Mouse (Mus musculus) neural tube, embryonic 11.5 days (tissue): ENCODE results near the gene Disp1. TPM values are rescaled to one million over a fixed set of nuclear protein-coding genes. Genes with fewer than 3 reads are reported as not detected.

ENCODE experiments used
- ATAC-seq: fragments of 200-750 bp; cut with Nextera tagmentation; 2 replicates; pipeline ENCODE4 v1.8.0; 2017; ENCODE audit warnings: moderate number of reproducible peaks, mild to moderate bottlenecking, moderate TSS enrichment, moderate library complexity; ENCODE audit not compliant: insufficient read depth, low FRiP score, low TSS enrichment
- DNase-seq: peaks from one replicate; pipeline ENCODE4 v3.0.0-alpha.2; 2015; ENCODE audit warnings: low spot score
- H3K27ac ChIP-seq: fragments of 300-500 bp; sonication (generic); 2 replicates; pipeline ENCODE4 v1.5.1; 2014; ENCODE audit warnings: low read depth, mild to moderate bottlenecking, low read length
- H3K27me3 ChIP-seq: fragments of 300-500 bp; sonication (generic); 2 replicates; pipeline ENCODE4 v1.6.1; 2014; ENCODE audit warnings: mild to moderate bottlenecking, low read length, mixed read lengths; ENCODE audit not compliant: control insufficient read depth, insufficient read depth
- H3K36me3 ChIP-seq: fragments of 300-500 bp; sonication (generic); 2 replicates; pipeline ENCODE4 v1.6.1; 2014; ENCODE audit warnings: mild to moderate bottlenecking, low read length, moderate library complexity, mixed read lengths; ENCODE audit not compliant: control insufficient read depth, insufficient read depth
- H3K4me1 ChIP-seq: fragments of 300-500 bp; sonication (generic); 2 replicates; pipeline ENCODE4 v1.6.1; 2014; ENCODE audit warnings: low read length, mixed read lengths; ENCODE audit not compliant: control insufficient read depth, insufficient read depth
- H3K4me2 ChIP-seq: fragments of 300-500 bp; sonication (generic); 2 replicates; pipeline ENCODE4 v1.6.1; 2014; ENCODE audit warnings: low read depth, mild to moderate bottlenecking, moderate library complexity
- H3K4me3 ChIP-seq: fragments of 300-500 bp; sonication (generic); 2 replicates; pipeline ENCODE4 v1.5.1; 2014; ENCODE audit warnings: low read depth, low read length
- H3K9ac ChIP-seq: fragments of 300-500 bp; sonication (generic); 2 replicates; pipeline ENCODE4 v1.6.1; 2014; ENCODE audit warnings: mild to moderate bottlenecking, low read length
- H3K9me3 ChIP-seq: fragments of 300-500 bp; sonication (generic); 2 replicates; pipeline ENCODE4 v1.6.1; 2016; ENCODE audit warnings: low read length; ENCODE audit not compliant: control insufficient read depth
- WGBS: fragments of 180-500 bp; shearing (Covaris S2); extraction: QIAGEN DNeasy Blood & Tissue Kit; methylation state at CpG from one replicate; pipeline ENCODE4 v1.1.7; 2014; 5-methylcytosine and 5-hydroxymethylcytosine counted together
- polyA plus RNA-seq: library from polyadenylated mRNA; unstranded; fragments of >200 nt; fragmentation: Nextera tagmentation; extraction: Ambion mirVana; gene quantifications from 2 replicates; pipeline ENCODE4 v1.2.1, GENCODE M21; 2014

Disp1 gene
- polyA plus RNA-seq = 11.7 and 12.6 TPM in 2 replicates

- peak within 1 kb of the TSS; percentile 83 for H3K4me2 ChIP-seq
- 4% methylated on average over 56 of the region's 56 CpGs for WGBS
- peak within 1 kb of the TSS; percentile 96 for H3K9ac ChIP-seq
- H3K4me1 ChIP-seq = peaks cover 7% of the 10 kb centered on the region; the same call in 1 of the 2 replicates
- peak within 1 kb of the TSS; percentile 64; the same call in 1 of the 2 replicates for H3K27ac ChIP-seq
- ATAC-seq = peak; percentile 97
- H3K36me3 ChIP-seq = no peaks in the 10 kb centered on the region
- peak within 1 kb of the TSS; percentile 83 for H3K4me3 ChIP-seq
- peak; percentile 87 for DNase-seq
- H3K9me3 ChIP-seq = no peaks in the 10 kb centered on the region
- no peaks in the 10 kb centered on the region for H3K27me3 ChIP-seq
Measured at GRCm38 (mm10) chr1:183220796-183221718, at the start of gene Disp1. Disp1 (minus strand) TSS chr1:183221522.

GRCm38 (mm10) chr1:183267666-183268065 lies 46.3 kb upstream of the Disp1 start:
- no peaks in the 10 kb centered on the region for H3K36me3 ChIP-seq
- H3K4me3 ChIP-seq = no peak overlapping the region
- DNase-seq = no peak
- H3K9ac ChIP-seq = no peak overlapping the region
- no peak overlapping the region for H3K4me2 ChIP-seq
- no peak for ATAC-seq
- no peak overlapping the region for H3K27ac ChIP-seq
- 75% methylated on average over 6 of the region's 6 CpGs for WGBS
- H3K9me3 ChIP-seq = no peaks in the 10 kb centered on the region
- H3K27me3 ChIP-seq = no peaks in the 10 kb centered on the region
- no peaks in the 10 kb centered on the region for H3K4me1 ChIP-seq

- H3K27ac ChIP-seq = no peak overlapping the region
- no peak for DNase-seq
- 75% methylated on average over 14 of the region's 14 CpGs for WGBS
- H3K36me3 ChIP-seq = no peaks in the 10 kb centered on the region
- H3K4me3 ChIP-seq = no peak overlapping the region
- no peaks in the 10 kb centered on the region for H3K9me3 ChIP-seq
- H3K4me1 ChIP-seq = no peaks in the 10 kb centered on the region
- H3K4me2 ChIP-seq = no peak overlapping the region
- H3K9ac ChIP-seq = no peak overlapping the region
- ATAC-seq = no peak
- no peaks in the 10 kb centered on the region for H3K27me3 ChIP-seq
Measured at GRCm38 (mm10) chr1:183265921-183266467, 44.7 kb upstream of the Disp1 start.

GRCm38 (mm10) chr1:183264145-183265008 lies 43.1 kb upstream of the Disp1 start:
- Histone ChIP-seq H3K9me3 (no peaks in the 10 kb centered on the region), H3K4me2 (no peak overlapping the region), H3K4me1 (no peaks in the 10 kb centered on the region), H3K9ac (no peak overlapping the region), H3K4me3 (no peak overlapping the region), H3K27ac (no peak overlapping the region), H3K27me3 (no peaks in the 10 kb centered on the region), H3K36me3 (no peaks in the 10 kb centered on the region)
- WGBS = 81% methylated on average over 13 of the region's 13 CpGs
- no peak for DNase-seq
- no peak for ATAC-seq

- Histone ChIP-seq H3K9me3 (no peaks in the 10 kb centered on the region), H3K4me3 (no peak overlapping the region), H3K4me2 (no peak overlapping the region), H3K36me3 (no peaks in the 10 kb centered on the region), H3K27ac (no peak overlapping the region), H3K9ac (no peak overlapping the region), H3K27me3 (no peaks in the 10 kb centered on the region), H3K4me1 (no peaks in the 10 kb centered on the region)
- 51% methylated on average over 10 of the region's 10 CpGs for WGBS
- DNase-seq (peak; percentile 28), ATAC-seq (no peak)
Measured at GRCm38 (mm10) chr1:183252574-183252973, 31.3 kb upstream of the Disp1 start.

- H3K9ac ChIP-seq = no peak overlapping the region
- no peak overlapping the region for H3K4me2 ChIP-seq
- H3K9me3 ChIP-seq = no peaks in the 10 kb centered on the region
- DNase-seq (no peak), ATAC-seq (no peak)
- H3K27me3 ChIP-seq = no peaks in the 10 kb centered on the region
- H3K36me3 ChIP-seq = no peaks in the 10 kb centered on the region
- WGBS = 73% methylated on average over 2 of the region's 2 CpGs
- no peak overlapping the region for H3K27ac ChIP-seq
- no peak overlapping the region for H3K4me3 ChIP-seq
- no peaks in the 10 kb centered on the region for H3K4me1 ChIP-seq
Measured at GRCm38 (mm10) chr1:183251818-183252217, 30.5 kb upstream of the Disp1 start.

- Histone ChIP-seq H3K27ac (no peak overlapping the region), H3K9ac (no peak overlapping the region), H3K4me3 (no peak overlapping the region), H3K27me3 (no peaks in the 10 kb centered on the region), H3K36me3 (no peaks in the 10 kb centered on the region), H3K4me2 (no peak overlapping the region), H3K4me1 (no peaks in the 10 kb centered on the region), H3K9me3 (no peaks in the 10 kb centered on the region)
- ATAC-seq (no peak), DNase-seq (no peak)
- 81% methylated on average over 4 of the region's 4 CpGs for WGBS
Measured at GRCm38 (mm10) chr1:183250612-183251011, 29.3 kb upstream of the Disp1 start.

- no peak overlapping the region for H3K9ac ChIP-seq
- no peaks in the 10 kb centered on the region for H3K36me3 ChIP-seq
- ATAC-seq (no peak), DNase-seq (no peak)
- H3K4me2 ChIP-seq = no peak overlapping the region
- H3K4me1 ChIP-seq = no peaks in the 10 kb centered on the region
- H3K27ac ChIP-seq = no peak overlapping the region
- no peak overlapping the region for H3K4me3 ChIP-seq
- H3K27me3 ChIP-seq = no peaks in the 10 kb centered on the region
- H3K9me3 ChIP-seq = no peaks in the 10 kb centered on the region
- 51% methylated on average over 1 of the region's 1 CpGs for WGBS
Measured at GRCm38 (mm10) chr1:183248144-183248543, 26.8 kb upstream of the Disp1 start.
